ENCODE assay signal across 8 mouse cellular contexts in genomic region chr6:51208660-51209396, GRCm38 (mm10).
DNase-seq lines count a peak whose midpoint lies in the region; TF ChIP-seq lines count a peak whose summit lies in the region.

No protein-coding gene starts in this region.

- H3K36me3 ChIP-seq in hindbrain, embryonic 10.5 days: no peaks in the 10 kb centered on the region

- peak overlapping the region; percentile 75 for H3K27ac ChIP-seq in hindbrain, embryonic 10.5 days
- no peak overlapping the region for H3K27ac ChIP-seq in layer of hippocampus, adult 2 months

- DNase-seq in gastrocnemius, postnatal 25 days: peak; percentile 35
- no peak for DNase-seq in gastrocnemius, postnatal 36 days
- peak; percentile 98 for DNase-seq in adipocyte (ENCODE audit: low spot score)
- DNase-seq in embryo, embryonic 11 days: peak; percentile 87
- DNase-seq in hindbrain, embryonic 10.5 days (ENCODE audit: low spot score): peak; percentile 74
- peak; percentile 56 to 60 for DNase-seq in layer of hippocampus, adult 2 months (ENCODE audit: low spot score in 2 of 2)
- DNase-seq in lung, postnatal 25 days (ENCODE audit: low spot score): peak; percentile 69
- peak; percentile 27 for DNase-seq in right cerebral cortex, postnatal 25 days

- intact Hi-C loops in gastrocnemius, postnatal 36 days (cut with DNase I): loop anchor here (2.0 kb wide), 1 partner anchor 154 kb away; no protein-coding TSS in a partner anchor

- WGBS in hindbrain, embryonic 10.5 days: 2% methylated on average over 6 of the region's 6 CpGs

- TF ChIP-seq CTCF in layer of hippocampus, adult 2 months (conservative IDR thresholded peaks at IDR 0.05): peak; percentile 85

- no peaks in the 10 kb centered on the region for H3K9me3 ChIP-seq in hindbrain, embryonic 10.5 days

- H3K4me1 ChIP-seq in hindbrain, embryonic 10.5 days (replicated peaks): peaks cover 22% of the 10 kb centered on the region

- H3K27me3 ChIP-seq in hindbrain, embryonic 10.5 days (ENCODE audit: insufficient read depth, poor library complexity, severe bottlenecking): peaks cover 26% of the 10 kb centered on the region

- H3K4me3 ChIP-seq in hindbrain, embryonic 10.5 days: no peak overlapping the region
- no peak overlapping the region for H3K4me3 ChIP-seq in layer of hippocampus, adult 2 months

Comparison
In these comparisons a context has a peak if more than half of its experiments do, and no peak if none do; other contexts are left out.
1. DNase-seq: peak in gastrocnemius, postnatal 25 days (single experiment), adipocyte (single experiment), embryo, embryonic 11 days (single experiment), hindbrain, embryonic 10.5 days (single experiment), layer of hippocampus, adult 2 months (2 of 2), lung, postnatal 25 days (single experiment) and right cerebral cortex, postnatal 25 days (single experiment); none in gastrocnemius, postnatal 36 days (0 of 2).